Mouse (Mus musculus) cerebellum, adult 2 months (tissue): ENCODE data around the gene Foxk1. TPM values are rescaled to one million over a fixed set of nuclear protein-coding genes. Genes with fewer than 3 reads are reported as not detected.

Experiments
- DNase-seq, 2 experiments: peaks; one replicate each; pipeline ENCODE4 v3.0.0; 2021
- H3K27ac ChIP-seq: fragments of 200-500 bp; 2 replicates; pipeline ENCODE4 v1.5.1; 2012; ENCODE audit warnings: low read length, control low read depth, inconsistent platforms; ENCODE audit not compliant: insufficient read depth
- H3K27me3 ChIP-seq: fragments of 200-500 bp; 2 replicates; pipeline ENCODE4 v1.6.1; 2012; ENCODE audit warnings: inconsistent platforms, mild to moderate bottlenecking, low read length, moderate library complexity; ENCODE audit not compliant: control insufficient read depth, insufficient read depth
- H3K4me1 ChIP-seq: fragments of 200-500 bp; 2 replicates; pipeline ENCODE4 v1.6.1; 2011; ENCODE audit warnings: low read length; ENCODE audit not compliant: control insufficient read depth, insufficient read depth
- H3K4me3 ChIP-seq: fragments of 200-500 bp; replicated peaks from 2 replicates; pipeline ENCODE3; 2011; ENCODE audit warnings: mild to moderate bottlenecking, low read depth, low read length, control low read depth; ENCODE audit not compliant: insufficient read depth
- CTCF ChIP-seq: fragments of 200-500 bp; IDR thresholded peaks from 2 replicates; pipeline ENCODE4 v1.5.1; 2011; ENCODE audit warnings: low read depth, mild to moderate bottlenecking, control low read depth, low read length, moderate library complexity, borderline replicate concordance; ENCODE audit not compliant: insufficient read depth
- POLR2A ChIP-seq: fragments of 200-500 bp; IDR thresholded peaks from 2 replicates; pipeline ENCODE4 v1.6.1; 2011; ENCODE audit warnings: low read length, control low read depth, borderline replicate concordance; ENCODE audit not compliant: insufficient read depth
- WGBS: fragments of 180-500 bp; shearing (Covaris S2); methylation state at CpG from one replicate; pipeline ENCODE4 v1.1.7; 2018; 5-methylcytosine and 5-hydroxymethylcytosine counted together
- polyA plus RNA-seq: library from polyadenylated mRNA; depleted of rRNA; stranded (reverse); fragments of >200 nt; gene quantifications from 2 replicates; pipeline ENCODE4 v1.2.3, GENCODE M21; 2012

Gene Foxk1
- polyA plus RNA-seq, 1 experiment = 14.2 TPM

- Histone ChIP-seq H3K4me3 (no peak overlapping the region), H3K4me1 (peaks cover 37% of the 10 kb centered on the region), H3K27me3 (no peaks in the 10 kb centered on the region), H3K27ac (no peak overlapping the region)
- TF ChIP-seq POLR2A (no peak), CTCF (no peak)
- WGBS = 70% methylated on average over 11 of the region's 11 CpGs
- no peak for DNase-seq
Measured at GRCm38 (mm10) chr5:142406937-142407336, 5.6 kb downstream of the Foxk1 start.

- no peak for DNase-seq
- TF ChIP-seq CTCF (no peak), POLR2A (no peak)
- Histone ChIP-seq H3K4me3 (no peak overlapping the region), H3K27me3 (no peaks in the 10 kb centered on the region), H3K27ac (no peak overlapping the region), H3K4me1 (peaks cover 37% of the 10 kb centered on the region)
- 26% methylated on average over 7 of the region's 7 CpGs for WGBS
Measured at GRCm38 (mm10) chr5:142407381-142407780, 6.1 kb downstream of the Foxk1 start.

GRCm38 (mm10) chr5:142409169-142409568, 7.9 kb downstream of the Foxk1 start:
- Histone ChIP-seq H3K27me3 (no peaks in the 10 kb centered on the region), H3K27ac (no peak overlapping the region), H3K4me1 (peaks cover 32% of the 10 kb centered on the region), H3K4me3 (no peak overlapping the region)
- 78% methylated on average over 6 of the region's 6 CpGs for WGBS
- DNase-seq = no peak
- TF ChIP-seq CTCF = no peak
- no peak for TF ChIP-seq POLR2A

- no peaks in the 10 kb centered on the region for H3K27me3 ChIP-seq
- no peak for TF ChIP-seq CTCF
- TF ChIP-seq POLR2A = no peak
- peaks cover 34% of the 10 kb centered on the region for H3K4me1 ChIP-seq
- no peak overlapping the region for H3K4me3 ChIP-seq
- 28% methylated on average over 7 of the region's 7 CpGs for WGBS
- DNase-seq = no peak
- no peak overlapping the region for H3K27ac ChIP-seq
Measured at GRCm38 (mm10) chr5:142410348-142410747, 9.1 kb downstream of the Foxk1 start.

- DNase-seq = peak in 1 of 2 experiments; percentile 39
- TF ChIP-seq POLR2A (no peak), CTCF (no peak)
- no peak overlapping the region for H3K4me3 ChIP-seq
- peaks cover 41% of the 10 kb centered on the region for H3K4me1 ChIP-seq
- 0 out of 2 replicates have a peak overlapping the region, but pooled peaks have one; percentile 5 for H3K27ac ChIP-seq
- WGBS = 26% methylated on average over 6 of the region's 6 CpGs
- H3K27me3 ChIP-seq = no peaks in the 10 kb centered on the region
Measured at GRCm38 (mm10) chr5:142412678-142413385, 11.5 kb downstream of the Foxk1 start.

GRCm38 (mm10) chr5:142413723-142414445, 12.6 kb downstream of the Foxk1 start:
- Histone ChIP-seq H3K27me3 (no peaks in the 10 kb centered on the region), H3K27ac (no peak overlapping the region), H3K4me1 (peaks cover 39% of the 10 kb centered on the region), H3K4me3 (no peak overlapping the region)
- no peak for TF ChIP-seq POLR2A
- no peak for TF ChIP-seq CTCF
- no peak for DNase-seq
- 60% methylated on average over 9 of the region's 9 CpGs for WGBS

GRCm38 (mm10) chr5:142415401-142415800, 14.1 kb downstream of the Foxk1 start:
- Histone ChIP-seq H3K4me1 (peaks cover 28% of the 10 kb centered on the region), H3K27ac (no peak overlapping the region), H3K27me3 (no peaks in the 10 kb centered on the region), H3K4me3 (no peak overlapping the region)
- no peak for TF ChIP-seq POLR2A
- DNase-seq = no peak
- WGBS = 50% methylated on average over 6 of the region's 6 CpGs
